ENCODE assay signal across 10 mouse cellular contexts in the genomic region with DNA sequence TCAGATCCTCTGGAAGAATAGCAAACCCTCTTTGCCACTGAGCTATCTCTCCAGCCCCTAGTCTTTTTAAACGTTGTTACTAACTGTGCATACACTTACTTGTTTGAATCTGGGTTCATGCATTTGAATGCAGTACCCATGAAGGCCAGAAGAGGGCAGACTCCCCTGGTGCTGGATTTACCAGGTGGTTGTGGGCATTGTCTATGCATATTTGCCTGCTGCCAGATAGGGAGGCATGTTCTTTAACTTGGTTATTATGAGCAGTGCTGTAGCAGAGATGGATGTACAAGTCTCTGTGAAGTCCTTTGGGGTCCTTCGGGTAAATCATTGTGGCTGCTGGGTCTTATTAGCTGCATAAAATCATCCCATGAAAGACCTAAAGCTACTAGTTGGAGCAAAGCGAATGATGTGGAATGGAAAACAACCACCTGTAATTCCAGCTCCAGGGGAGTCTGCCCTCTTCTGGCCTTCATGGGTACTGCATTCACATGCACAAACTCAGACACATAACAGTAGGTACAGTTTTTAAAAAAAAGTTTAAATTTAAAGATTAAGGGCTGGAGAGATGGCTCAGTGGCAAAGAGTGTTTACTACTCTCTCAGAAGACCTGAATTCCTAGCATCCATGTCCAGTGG.
DNase-seq lines count a peak whose midpoint lies in the region; ATAC-seq lines count a peak whose summit lies in the region.
"Had no signal": no experiment of that assay in that cellular context is flagged by ENCODE, and none has a peak within 500 bp of the region (broad histone marks: within the 10 kb centered on the region; RNA-seq: fewer than 3 reads in every experiment).

No protein-coding gene starts in this region.

- peak; percentile 70 for DNase-seq in intestine, embryonic 14.5 days (ENCODE audit: low spot score)
- peak; percentile 5 for DNase-seq in A20 (ENCODE audit: low read depth, low spot score)
- peak; percentile 48 to 57 for DNase-seq in adrenal gland, adult 18-20 months (ENCODE audit: low spot score in 2 of 2)
- DNase-seq in embryo, embryonic 10.5 days (ENCODE audit: low spot score): peak; percentile 54
- peak; percentile 41 for DNase-seq in kidney, postnatal 14 days
- DNase-seq in ovary, postnatal 14 days (ENCODE audit: low spot score): peak; percentile 31

- no peak overlapping the region for H3K4me2 ChIP-seq in intestine, embryonic 14.5 days (ENCODE audit: low read length)
- H3K4me2 ChIP-seq in intestine, embryonic 16.5 days (ENCODE audit: low read depth, low read length): no peak overlapping the region
- H3K4me2 ChIP-seq: heart, embryonic 13.5 days had no signal

- H3K27ac ChIP-seq in intestine, embryonic 14.5 days (ENCODE audit: low read depth): no peak overlapping the region
- no peak overlapping the region for H3K27ac ChIP-seq in intestine, embryonic 16.5 days (ENCODE audit: low read length)
- H3K27ac ChIP-seq: heart, embryonic 13.5 days had no signal

- no peak for ATAC-seq in intestine, embryonic 14.5 days (replicated peaks; ENCODE audit: low FRiP score, low TSS enrichment, low read depth)
- ATAC-seq in intestine, embryonic 16.5 days: no peak
- no peak for ATAC-seq in activated CD4-positive, CD25-positive, alpha-beta regulatory T cell, adult 4 months

- H3K9ac ChIP-seq in intestine, embryonic 14.5 days (ENCODE audit: low read length): no peak overlapping the region
- no peak overlapping the region for H3K9ac ChIP-seq in intestine, embryonic 16.5 days (ENCODE audit: low read depth, low read length)
- H3K9ac ChIP-seq: heart, embryonic 13.5 days had no signal

- H3K27me3 ChIP-seq in intestine, embryonic 14.5 days (replicated peaks; ENCODE audit: control insufficient read depth, insufficient read depth, low read length): no peaks in the 10 kb centered on the region
- H3K27me3 ChIP-seq in intestine, embryonic 16.5 days (replicated peaks; ENCODE audit: control insufficient read depth, insufficient read depth, low read length): no peaks in the 10 kb centered on the region
- H3K27me3 ChIP-seq: heart, embryonic 13.5 days; megakaryocyte, embryonic 14.5 days had no signal

- 0 out of 2 replicates have a peak, but pooled peaks cover 3% of the 10 kb centered on the region for H3K9me3 ChIP-seq in intestine, embryonic 14.5 days (ENCODE audit: control insufficient read depth, low read length)
- H3K9me3 ChIP-seq in intestine, embryonic 16.5 days (ENCODE audit: control insufficient read depth, low read length): no peaks in the 10 kb centered on the region

- no peaks in the 10 kb centered on the region for H3K36me3 ChIP-seq in intestine, embryonic 14.5 days (ENCODE audit: control insufficient read depth, insufficient read depth, low read length)
- no peaks in the 10 kb centered on the region for H3K36me3 ChIP-seq in intestine, embryonic 16.5 days (ENCODE audit: control insufficient read depth, insufficient read depth, low read length)
- H3K36me3 ChIP-seq: heart, embryonic 13.5 days had no signal

- WGBS in intestine, embryonic 14.5 days: 69% methylated on average over 3 of the region's 3 CpGs
- 75% methylated on average over 3 of the region's 3 CpGs for WGBS in intestine, embryonic 16.5 days

- H3K4me1 ChIP-seq in intestine, embryonic 14.5 days (replicated peaks; ENCODE audit: control insufficient read depth, insufficient read depth, low read length): no peaks in the 10 kb centered on the region
- H3K4me1 ChIP-seq in intestine, embryonic 16.5 days (ENCODE audit: control insufficient read depth, insufficient read depth, low read length): no peaks in the 10 kb centered on the region
- H3K4me1 ChIP-seq: heart, embryonic 13.5 days; megakaryocyte, embryonic 14.5 days had no signal

- no peak overlapping the region for H3K4me3 ChIP-seq in intestine, embryonic 14.5 days (ENCODE audit: low read depth, low read length)
- no peak overlapping the region for H3K4me3 ChIP-seq in intestine, embryonic 16.5 days (ENCODE audit: low read length)
- H3K4me3 ChIP-seq: heart, embryonic 13.5 days; megakaryocyte, embryonic 14.5 days had no signal

Comparison
In these comparisons a context has a peak if more than half of its experiments do, and no peak if none do; other contexts are left out.
1. DNase-seq: peak in every context shown above with its lines; median percentile 70 in intestine, embryonic 14.5 days; 54 in embryo, embryonic 10.5 days; 52 in adrenal gland, adult 18-20 months; 41 in kidney, postnatal 14 days; 31 in ovary, postnatal 14 days; 5 in A20.